Mouse (Mus musculus): ENCODE measurements at regions not wholly inside any gene's neighbourhood (a gene's known extent, or its start where the extent isn't known, plus 50 kb on each side); places are given as distances from the start of the nearest gene placed in this dataset.

DNA sequence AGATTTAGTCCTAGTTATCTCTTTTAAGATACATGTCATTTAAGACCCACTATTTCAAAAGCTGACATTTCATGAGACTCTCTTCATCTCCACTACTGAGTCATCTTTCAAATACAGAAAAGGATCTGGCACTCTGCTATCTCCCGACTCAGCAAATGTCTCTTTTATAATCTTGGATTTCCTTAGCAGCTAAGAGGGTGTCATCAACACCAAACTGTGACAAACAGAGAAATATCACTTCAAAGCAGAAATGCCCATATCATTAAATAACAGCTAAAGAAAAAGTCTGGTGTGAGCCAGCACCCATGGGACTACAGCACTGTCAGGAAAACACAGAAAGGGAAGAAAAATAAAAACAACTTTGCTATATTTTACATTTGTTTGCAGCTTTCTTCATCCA, 78.7 kb upstream of the Tmtc1 start:
- TF ChIP-seq POLR2A (IDR thresholded peaks at IDR 0.05; ENCODE audit: low read depth, low read length): no peak
- TF ChIP-seq CTCF (IDR thresholded peaks at IDR 0.05; ENCODE audit: extremely low read depth, insufficient read length, insufficient replicate concordance, low read depth, low read length): no peak

All from small intestine, adult 2 months (tissue).